Mouse (Mus musculus) MN1 (cell line): ENCODE measurements around the gene Trp53inp2.
A peak's percentile ranks its signal among the peaks of the same experiment; 100 is the strongest.

Experiments used
- DNase-seq: peaks from one replicate; pipeline ENCODE4 v3.0.0-alpha.2; 2016; ENCODE audit warnings: low spot score

Trp53inp2 gene

DNA sequence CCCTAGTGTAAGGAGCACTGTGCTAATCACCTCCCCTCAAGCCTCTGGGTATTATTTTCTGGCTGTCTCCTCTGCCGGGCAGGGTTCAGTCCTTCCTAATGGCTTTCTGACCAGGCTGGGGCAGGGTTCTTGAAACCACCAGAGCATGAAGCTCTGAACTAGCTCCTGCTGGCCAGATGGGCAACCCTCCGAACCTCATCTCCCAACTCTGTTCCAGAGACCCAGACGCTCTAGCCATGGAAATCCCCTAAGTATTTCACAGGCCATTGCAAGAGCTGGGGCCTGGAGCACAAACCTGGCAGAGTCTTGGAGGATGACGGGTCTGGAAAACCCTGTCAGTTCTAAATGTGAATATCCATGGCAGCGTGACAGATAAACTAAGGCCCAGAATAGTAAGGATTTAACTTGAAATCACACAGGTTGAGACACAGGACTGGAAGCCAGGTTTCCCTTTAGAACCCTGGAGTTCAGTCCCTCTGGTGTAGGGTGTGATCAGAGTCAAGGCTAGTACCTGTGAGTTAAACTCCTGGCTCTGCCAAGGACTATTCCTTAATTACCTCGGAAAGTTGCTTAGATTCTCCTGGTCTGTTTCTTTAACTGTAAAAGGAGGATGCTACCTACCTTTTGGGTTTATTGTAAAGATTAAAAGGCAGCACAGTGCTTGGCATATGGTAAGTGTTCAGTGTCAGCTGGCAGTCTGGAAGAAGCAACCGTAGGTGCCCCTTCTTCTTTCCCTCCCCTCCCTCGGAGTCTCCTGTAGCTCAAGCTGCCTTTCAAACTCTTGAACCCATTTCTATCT is at the start of gene Trp53inp2:
Trp53inp2 (plus strand) TSS at position 799 of the 799 bp plus-strand sequence.
- DNase-seq, result peak; percentile 81

GRCm38 (mm10) chr2:155331351-155331750 is 49.5 kb upstream of the Trp53inp2 start:
- no peak for DNase-seq

- DNase-seq, result no peak
Observed at GRCm38 (mm10) chr2:155333421-155333820, 47.4 kb upstream of the Trp53inp2 start.

DNA sequence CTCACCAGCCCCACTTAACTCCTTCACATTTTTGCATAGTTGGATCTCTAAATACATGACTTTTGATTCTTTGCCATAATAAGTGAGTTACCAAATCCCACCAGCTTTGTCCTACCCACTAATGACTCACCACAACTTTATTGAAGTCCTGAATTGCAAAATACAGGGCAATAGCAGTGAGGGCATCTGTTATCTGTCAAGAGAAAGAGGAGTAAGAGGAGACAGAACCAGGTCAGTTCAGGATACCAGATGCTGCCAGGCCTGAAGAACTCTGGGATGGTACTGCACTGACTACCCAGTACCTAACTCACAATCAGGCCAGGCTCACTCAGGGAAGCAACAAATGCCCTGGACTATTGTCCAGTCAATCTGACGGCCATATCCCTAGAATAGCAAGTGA is 45.6 kb upstream of the Trp53inp2 start:
- DNase-seq, result peak; percentile 89

- no peak for DNase-seq
Observed at GRCm38 (mm10) chr2:155336254-155336653, 44.6 kb upstream of the Trp53inp2 start.

GRCm38 (mm10) chr2:155340166-155340565 is 40.7 kb upstream of the Trp53inp2 start:
- DNase-seq, result no peak

GRCm38 (mm10) chr2:155346670-155347069 is 34.2 kb upstream of the Trp53inp2 start:
- DNase-seq, result no peak

DNA sequence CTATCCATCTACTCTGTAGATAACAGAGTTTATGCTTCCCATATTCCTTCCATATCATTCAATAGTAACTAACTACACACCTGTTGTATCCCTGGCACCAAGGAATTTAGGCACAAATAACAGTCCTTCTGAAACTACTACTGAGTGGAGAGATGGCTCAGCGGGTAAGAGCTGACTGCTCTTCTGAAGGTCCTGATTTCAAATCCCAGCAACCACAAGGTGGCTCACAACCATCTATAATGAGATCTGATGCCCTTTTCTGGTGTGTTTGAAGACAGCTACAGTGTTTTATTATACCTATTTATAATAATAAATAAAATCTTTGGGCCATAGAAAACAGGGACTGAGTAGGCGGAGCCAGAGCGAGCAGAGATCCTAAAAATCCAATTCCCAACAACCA is 26.5 kb upstream of the Trp53inp2 start:
- no peak for DNase-seq

- DNase-seq, result peak; percentile 96
Observed at GRCm38 (mm10) chr2:155356971-155357591, 23.8 kb upstream of the Trp53inp2 start, which contains the start of gene Pigu. Gene Pigu, minus strand, starts transcription at chr2:155357430.

GRCm38 (mm10) chr2:155357686-155358399 is 23.0 kb upstream of the Trp53inp2 start:
- DNase-seq, result no peak

DNA sequence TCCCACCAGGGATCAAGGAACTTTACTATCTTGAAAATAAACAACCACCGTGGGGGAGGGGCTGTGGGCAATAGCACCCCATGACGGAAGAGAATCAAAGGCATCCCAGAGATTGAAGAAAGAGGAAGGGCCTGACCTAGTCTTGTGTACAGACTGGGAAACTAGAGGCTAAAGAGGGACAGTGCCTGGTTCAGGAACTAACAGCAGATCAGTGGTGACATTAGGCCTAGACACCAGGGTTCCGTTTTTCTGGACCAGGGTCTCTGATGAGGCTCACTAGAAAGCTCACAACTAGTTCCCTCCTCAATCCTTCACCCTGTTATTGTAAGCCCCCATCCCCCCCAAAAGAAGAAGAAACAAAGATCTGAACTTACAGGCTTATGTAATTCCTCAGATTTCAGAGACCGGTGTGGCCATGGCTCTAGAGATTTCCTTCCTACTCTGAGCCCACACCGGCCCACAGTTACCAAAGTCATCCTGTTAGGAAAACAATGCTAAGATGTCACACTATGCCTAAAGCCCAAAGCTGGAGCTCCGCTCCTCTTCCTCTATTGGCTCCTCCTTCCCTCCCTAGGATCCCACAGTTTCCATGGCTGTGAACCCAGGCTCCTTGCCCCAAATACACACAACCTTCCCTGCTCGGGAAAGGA is 13.1 kb upstream of the Trp53inp2 start:
- no peak for DNase-seq

GRCm38 (mm10) chr2:155369333-155369883 is 11.5 kb upstream of the Trp53inp2 start:
- peak; percentile 96 for DNase-seq

GRCm38 (mm10) chr2:155372451-155372850 is 8.4 kb upstream of the Trp53inp2 start:
- no peak for DNase-seq

- DNase-seq, result no peak
Observed at GRCm38 (mm10) chr2:155373302-155373701, 7.6 kb upstream of the Trp53inp2 start.

DNA sequence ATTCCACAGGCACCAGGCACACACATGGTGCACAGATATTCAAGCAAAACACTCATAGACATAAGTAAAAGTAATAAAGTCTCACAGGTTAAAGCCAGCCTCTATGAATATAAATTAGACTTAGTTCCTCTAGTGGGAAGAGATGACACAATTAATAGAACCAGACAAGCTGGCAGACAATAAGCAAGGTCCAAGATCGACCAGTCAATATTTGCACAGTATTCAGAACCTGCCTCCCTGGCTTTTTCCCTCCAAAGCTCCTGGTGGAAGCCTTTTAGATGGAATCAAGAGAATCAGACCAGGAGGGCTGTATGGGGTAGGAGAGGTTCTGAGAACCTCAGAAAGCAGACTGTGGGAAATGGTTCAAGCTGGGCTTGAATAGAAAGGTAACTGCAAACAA is 7.0 kb upstream of the Trp53inp2 start:
- no peak for DNase-seq

DNA sequence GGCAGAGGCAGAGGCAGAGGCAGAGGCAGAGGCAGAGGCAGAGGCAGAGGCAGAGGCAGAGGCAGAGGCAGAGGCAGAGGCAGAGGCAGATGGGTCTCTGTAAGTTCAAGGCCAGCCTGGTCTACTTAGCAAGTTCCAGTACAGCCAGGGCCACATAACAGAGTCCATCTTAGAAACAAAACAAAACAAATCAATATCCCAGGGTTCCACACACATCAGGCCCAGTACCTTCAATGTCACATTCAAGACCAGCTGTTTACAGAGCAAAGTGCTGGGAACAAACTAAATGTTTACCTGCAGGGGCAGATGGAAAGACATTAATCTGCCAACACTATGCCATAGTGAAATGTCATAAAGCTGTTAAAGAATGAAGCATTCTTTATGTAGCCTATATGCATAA is 6.3 kb upstream of the Trp53inp2 start:
- DNase-seq, result no peak

- no peak for DNase-seq
Observed at GRCm38 (mm10) chr2:155376191-155376590, 4.7 kb upstream of the Trp53inp2 start.

DNA sequence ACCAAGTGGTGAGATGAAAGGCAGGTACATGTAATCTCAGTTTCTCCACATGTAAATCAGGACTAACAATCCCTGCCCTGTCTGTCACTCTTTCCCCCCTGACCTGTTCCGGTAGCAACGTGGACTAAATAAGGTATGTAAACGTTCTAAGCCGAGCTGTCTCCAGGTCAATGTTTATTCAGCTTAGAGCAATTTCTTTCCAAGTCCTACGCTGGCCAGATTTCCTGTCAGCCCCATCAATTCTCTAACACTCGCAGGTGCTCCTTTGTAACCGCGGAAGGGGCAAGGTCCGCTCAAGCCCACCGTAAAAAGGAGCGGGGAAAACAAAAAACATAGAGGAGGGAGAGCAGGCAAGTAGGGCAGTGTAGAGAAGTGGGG is 190 bp downstream of the Trp53inp2 start:
- peak; percentile 17 for DNase-seq

- peak; percentile 96 for DNase-seq
Observed at GRCm38 (mm10) chr2:155381643-155382331, 928 bp downstream of the Trp53inp2 start.

DNA sequence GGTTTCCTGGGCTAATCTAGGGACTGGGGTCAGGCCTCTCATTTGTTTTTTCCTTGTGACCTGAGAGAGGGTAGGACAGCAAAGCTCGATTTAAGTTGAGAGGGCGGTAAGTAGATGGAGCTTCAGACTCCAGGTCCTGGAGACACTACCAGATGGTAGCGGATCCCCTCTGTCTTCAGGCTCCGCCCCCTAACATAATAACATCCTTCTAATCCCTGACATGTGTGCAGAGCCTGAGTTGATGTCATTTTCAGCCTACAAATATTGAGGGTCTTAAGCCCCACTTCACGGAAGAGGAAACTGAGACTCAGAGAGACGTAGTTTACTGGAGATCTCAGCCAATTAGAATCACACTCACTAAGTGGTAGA is 1.5 kb downstream of the Trp53inp2 start:
- no peak for DNase-seq

- DNase-seq, result peak; percentile 71
Observed at GRCm38 (mm10) chr2:155382791-155383438, 2.1 kb downstream of the Trp53inp2 start.
